Mouse (Mus musculus) adrenal gland, adult 18-20 months (tissue): ENCODE data around the gene Slc9a9. TPM values are rescaled to one million over a fixed set of nuclear protein-coding genes. Genes with fewer than 3 reads are reported as not detected.

Experiments
- DNase-seq, 2 experiments: peaks; one replicate each; pipeline ENCODE4 v3.0.0; 2021 to 2022; ENCODE audit warnings: low spot score in 2 of 2
- total RNA-seq, 2 experiments: library from RNA; stranded (reverse); gene quantifications; 1 replicate in 1 of 2; 2 replicates in 1 of 2; pipeline ENCODE4 v1.2.3; 2021

Slc9a9 gene
- total RNA-seq, 2 experiments from 2014 or later = 2.4 to 4.1 TPM

- peak; percentile 6 to 29 for DNase-seq
Measured at GRCm38 (mm10) chr9:94927101-94927500, 257.4 kb downstream of the Slc9a9 start.

GRCm38 (mm10) chr9:94945569-94946135 lies 275.9 kb downstream of the Slc9a9 start:
- no peak for DNase-seq

- no peak for DNase-seq
Measured at GRCm38 (mm10) chr9:94947246-94947645, 277.5 kb downstream of the Slc9a9 start.

- no peak for DNase-seq
Measured at GRCm38 (mm10) chr9:94950676-94951075, 281.0 kb downstream of the Slc9a9 start.

GRCm38 (mm10) chr9:94955645-94956044 lies 285.9 kb downstream of the Slc9a9 start:
- no peak for DNase-seq

GRCm38 (mm10) chr9:94958382-94958781 lies 288.7 kb downstream of the Slc9a9 start:
- no peak for DNase-seq

GRCm38 (mm10) chr9:94968596-94969120 lies 298.9 kb downstream of the Slc9a9 start:
- no peak for DNase-seq

- DNase-seq = no peak
Measured at GRCm38 (mm10) chr9:94969131-94969530, 299.4 kb downstream of the Slc9a9 start.

GRCm38 (mm10) chr9:94972021-94972420 lies 302.3 kb downstream of the Slc9a9 start:
- no peak for DNase-seq

- no peak for DNase-seq
Measured at GRCm38 (mm10) chr9:94972693-94973092, 303.0 kb downstream of the Slc9a9 start.

- DNase-seq = no peak
Measured at GRCm38 (mm10) chr9:94976191-94976590, 306.5 kb downstream of the Slc9a9 start.

GRCm38 (mm10) chr9:94993575-94993974 lies 323.9 kb downstream of the Slc9a9 start:
- DNase-seq = no peak

GRCm38 (mm10) chr9:95020136-95020706 lies 350.5 kb downstream of the Slc9a9 start:
- DNase-seq = no peak

- no peak for DNase-seq
Measured at GRCm38 (mm10) chr9:95034140-95034970, 364.6 kb downstream of the Slc9a9 start.

GRCm38 (mm10) chr9:95036209-95036608 lies 366.5 kb downstream of the Slc9a9 start:
- DNase-seq = no peak

- DNase-seq = no peak
Measured at GRCm38 (mm10) chr9:95042420-95042819, 372.7 kb downstream of the Slc9a9 start.

GRCm38 (mm10) chr9:95052160-95052559 lies 382.5 kb downstream of the Slc9a9 start:
- DNase-seq = no peak

- no peak for DNase-seq
Measured at GRCm38 (mm10) chr9:95053183-95053582, 383.5 kb downstream of the Slc9a9 start.

- no peak for DNase-seq
Measured at GRCm38 (mm10) chr9:95055843-95056242, 386.1 kb downstream of the Slc9a9 start.

- DNase-seq = no peak
Measured at GRCm38 (mm10) chr9:95060702-95061101, 391.0 kb downstream of the Slc9a9 start.

- no peak for DNase-seq
Measured at GRCm38 (mm10) chr9:95067037-95067436, 397.3 kb downstream of the Slc9a9 start.

GRCm38 (mm10) chr9:95068466-95068865 lies 398.8 kb downstream of the Slc9a9 start:
- DNase-seq = no peak
